Mouse (Mus musculus): ENCODE measurements around the gene Patj.

- TF ChIP-seq CTCF (conservative IDR thresholded peaks at IDR 0.05; ENCODE audit: low read length) (no peak), NANOG (IDR thresholded peaks at IDR 0.05; ENCODE audit: borderline replicate concordance, low read length) (no peak)
These were observed 82.4 kb downstream of the Patj start for GRCm38 (mm10) chr4:98478005-98478404.

All from E14TG2a.4 (cell line).